Mouse (Mus musculus) left cerebral cortex, postnatal 25 days (tissue): ENCODE data around the gene Prkar1b. TPM values are rescaled to one million over a fixed set of nuclear protein-coding genes. Genes with fewer than 3 reads are reported as not detected.

Experiments
- total RNA-seq, 2 experiments: library from RNA; stranded (reverse); gene quantifications; 2 replicates each; pipeline ENCODE4 v1.2.3; 2021

The Prkar1b gene
- total RNA-seq, 2 experiments from 2014 or later, result 755 to 765 TPM

Other genes with a start within 250 kb of the Prkar1b start
- 10 to 100 TPM; 52.5 to 54.9 TPM for gene Pdgfa, start 152.6 kb downstream of the Prkar1b start, total RNA-seq
- 1 to 10 TPM; 7.9 to 8.2 TPM for gene Dnaaf5, start 222 bp upstream of the Prkar1b start, total RNA-seq
- gene Sun1, start 50.6 kb upstream of the Prkar1b start, total RNA-seq, result 100 to 1,000 TPM; 115 to 136 TPM
- gene Get4, start 102.3 kb upstream of the Prkar1b start, total RNA-seq, result 10 to 100 TPM; 45.1 to 50.7 TPM
- 100 to 1,000 TPM; 295 to 315 TPM for gene Adap1, start 175.6 kb upstream of the Prkar1b start, total RNA-seq
- gene Cox19, start 201.4 kb upstream of the Prkar1b start, total RNA-seq, result 10 to 100 TPM; 65.6 to 70.7 TPM
- not detected for gene Cyp2w1, start 202.6 kb upstream of the Prkar1b start, total RNA-seq
- gene Gpr146, start 227.7 kb upstream of the Prkar1b start, total RNA-seq, result 10 to 100 TPM; 12.0 to 13.5 TPM